Mouse (Mus musculus) lung, postnatal 0 days (tissue): ENCODE results near the gene N4bp1. TPM values are rescaled to one million over a fixed set of nuclear protein-coding genes. Genes with fewer than 3 reads are reported as not detected.

ENCODE experiments used
- ATAC-seq: fragments of 200-750 bp; cut with Nextera tagmentation; 2 replicates; pipeline ENCODE4 v1.8.0; 2017; ENCODE audit warnings: moderate library complexity
- DNase-seq: peaks from one replicate; pipeline ENCODE4 v3.0.0-alpha.2; 2016; ENCODE audit warnings: low spot score
- H3K27ac ChIP-seq: fragments of 300-500 bp; sonication (generic); 2 replicates; pipeline ENCODE4 v1.5.1; 2014; ENCODE audit warnings: antibody characterized with exemption, mild to moderate bottlenecking, low read length, mixed read lengths
- H3K27me3 ChIP-seq: fragments of 300-500 bp; sonication (generic); replicated peaks from 2 replicates; pipeline ENCODE4 v1.6.1; 2014; ENCODE audit warnings: low read length, mixed read lengths; ENCODE audit not compliant: insufficient read depth
- H3K36me3 ChIP-seq: fragments of 300-500 bp; sonication (generic); 2 replicates; pipeline ENCODE4 v1.6.1; 2014; ENCODE audit warnings: low read length, mixed read lengths; ENCODE audit not compliant: insufficient read depth
- H3K4me1 ChIP-seq: fragments of 300-500 bp; sonication (generic); 2 replicates; pipeline ENCODE4 v1.6.1; 2014; ENCODE audit warnings: antibody characterized with exemption, low read depth, low read length, mixed read lengths; ENCODE audit not compliant: insufficient read depth
- H3K4me2 ChIP-seq: fragments of 300-500 bp; sonication (generic); replicated peaks from 2 replicates; pipeline ENCODE4 v1.6.1; 2014; ENCODE audit warnings: low read depth, mild to moderate bottlenecking, low read length, moderate library complexity, mixed read lengths
- H3K4me3 ChIP-seq: fragments of 300-500 bp; sonication (generic); 2 replicates; pipeline ENCODE4 v1.5.1; 2014; ENCODE audit warnings: low read depth, low read length
- H3K9ac ChIP-seq: fragments of 300-500 bp; sonication (generic); replicated peaks from 2 replicates; pipeline ENCODE4 v1.6.1; 2014; ENCODE audit warnings: low read depth, mild to moderate bottlenecking
- H3K9me3 ChIP-seq: fragments of 300-500 bp; sonication (generic); 2 replicates; pipeline ENCODE4 v1.6.1; 2016; ENCODE audit warnings: low read length, mixed read lengths
- CTCF ChIP-seq: IDR thresholded peaks from 2 replicates; pipeline ENCODE4 v1.5.1; 2016; ENCODE audit warnings: antibody characterized with exemption, mild to moderate bottlenecking
- EP300 ChIP-seq: IDR thresholded peaks from 2 replicates; pipeline ENCODE4 v1.6.1; 2016; ENCODE audit warnings: antibody characterized with exemption, mild to moderate bottlenecking, control low read depth
- WGBS: fragments of 180-500 bp; shearing (Covaris S2); extraction: QIAGEN DNeasy Blood & Tissue Kit; methylation state at CpG from one replicate; pipeline ENCODE4 v1.1.7; 2014; 5-methylcytosine and 5-hydroxymethylcytosine counted together
- polyA plus RNA-seq: library from polyadenylated mRNA; unstranded; fragments of >200 nt; fragmentation: Nextera tagmentation; extraction: Ambion mirVana; gene quantifications from 2 replicates; pipeline ENCODE4 v1.2.1, GENCODE M21; 2015

N4bp1 gene
- polyA plus RNA-seq, 1 experiment from 2014 or later = 5.4 TPM

DNA sequence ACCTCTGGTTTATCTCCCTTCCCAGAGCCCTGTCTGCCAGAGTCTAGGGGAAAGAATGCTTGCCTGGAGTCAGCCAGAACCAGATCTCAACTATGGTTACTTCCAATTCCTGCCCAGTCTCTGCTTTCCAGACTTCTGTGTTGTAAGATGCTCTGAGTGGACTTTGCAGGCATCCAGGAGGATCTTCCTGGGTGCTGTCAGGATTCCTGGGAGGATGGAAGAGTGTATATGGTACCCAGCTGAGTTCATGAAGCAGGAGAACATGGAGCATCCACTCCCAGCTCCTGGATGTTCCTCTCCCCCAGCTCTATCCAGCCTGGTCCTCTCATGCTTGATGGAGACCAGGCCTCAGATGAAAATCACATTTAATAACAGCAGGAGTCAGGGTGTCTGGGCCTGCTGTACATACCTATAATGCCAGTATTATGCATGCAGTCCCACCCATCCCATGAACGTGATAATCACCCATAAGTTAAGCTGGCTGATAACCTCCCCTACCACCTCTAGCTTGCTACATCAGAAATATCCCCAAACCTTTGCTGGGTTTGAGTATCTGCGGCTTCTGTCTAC lies 64.8 kb downstream of the N4bp1 start:
- ATAC-seq (peak; percentile 4; the same call in 1 of the 2 replicates), DNase-seq (no peak)
- 50% methylated on average over 2 of the region's 2 CpGs for WGBS
- Histone ChIP-seq H3K36me3 (no peaks in the 10 kb centered on the region), H3K9ac (no peak overlapping the region), H3K27ac (no peak overlapping the region), H3K27me3 (no peaks in the 10 kb centered on the region), H3K4me2 (no peak overlapping the region), H3K4me3 (no peak overlapping the region), H3K9me3 (no peaks in the 10 kb centered on the region), H3K4me1 (no peaks in the 10 kb centered on the region)
- TF ChIP-seq EP300 (no peak), CTCF (no peak)

DNA sequence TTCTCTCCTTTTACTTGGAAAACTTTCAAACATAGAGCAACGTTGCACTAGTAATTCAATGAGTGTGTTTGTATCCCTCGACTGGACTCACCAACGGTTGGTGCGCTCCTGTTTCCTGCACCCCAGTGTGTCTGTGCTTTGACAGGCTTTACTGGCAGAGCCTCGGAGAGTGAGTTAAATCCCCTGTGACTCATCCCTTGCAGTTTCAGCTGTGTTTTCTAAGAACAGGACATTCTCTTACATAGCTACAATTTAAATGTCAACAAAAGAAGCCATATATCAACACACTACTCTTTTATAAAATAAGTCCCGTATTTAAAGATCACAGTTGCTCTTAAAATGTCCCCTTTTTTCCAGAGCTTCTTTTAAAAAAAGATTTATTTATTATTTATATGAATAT lies 65.6 kb downstream of the N4bp1 start:
- DNase-seq (peak; percentile 71), ATAC-seq (peak; percentile 73)
- H3K27me3 ChIP-seq = no peaks in the 10 kb centered on the region
- H3K36me3 ChIP-seq = no peaks in the 10 kb centered on the region
- H3K9me3 ChIP-seq = no peaks in the 10 kb centered on the region
- H3K4me2 ChIP-seq = no peak overlapping the region
- peak; percentile 78 for TF ChIP-seq EP300
- TF ChIP-seq CTCF = no peak
- no peak overlapping the region for H3K9ac ChIP-seq
- no peak overlapping the region for H3K4me3 ChIP-seq
- H3K27ac ChIP-seq = no peak overlapping the region
- H3K4me1 ChIP-seq = no peaks in the 10 kb centered on the region
- WGBS = 32% methylated on average over 6 of the region's 6 CpGs

DNA sequence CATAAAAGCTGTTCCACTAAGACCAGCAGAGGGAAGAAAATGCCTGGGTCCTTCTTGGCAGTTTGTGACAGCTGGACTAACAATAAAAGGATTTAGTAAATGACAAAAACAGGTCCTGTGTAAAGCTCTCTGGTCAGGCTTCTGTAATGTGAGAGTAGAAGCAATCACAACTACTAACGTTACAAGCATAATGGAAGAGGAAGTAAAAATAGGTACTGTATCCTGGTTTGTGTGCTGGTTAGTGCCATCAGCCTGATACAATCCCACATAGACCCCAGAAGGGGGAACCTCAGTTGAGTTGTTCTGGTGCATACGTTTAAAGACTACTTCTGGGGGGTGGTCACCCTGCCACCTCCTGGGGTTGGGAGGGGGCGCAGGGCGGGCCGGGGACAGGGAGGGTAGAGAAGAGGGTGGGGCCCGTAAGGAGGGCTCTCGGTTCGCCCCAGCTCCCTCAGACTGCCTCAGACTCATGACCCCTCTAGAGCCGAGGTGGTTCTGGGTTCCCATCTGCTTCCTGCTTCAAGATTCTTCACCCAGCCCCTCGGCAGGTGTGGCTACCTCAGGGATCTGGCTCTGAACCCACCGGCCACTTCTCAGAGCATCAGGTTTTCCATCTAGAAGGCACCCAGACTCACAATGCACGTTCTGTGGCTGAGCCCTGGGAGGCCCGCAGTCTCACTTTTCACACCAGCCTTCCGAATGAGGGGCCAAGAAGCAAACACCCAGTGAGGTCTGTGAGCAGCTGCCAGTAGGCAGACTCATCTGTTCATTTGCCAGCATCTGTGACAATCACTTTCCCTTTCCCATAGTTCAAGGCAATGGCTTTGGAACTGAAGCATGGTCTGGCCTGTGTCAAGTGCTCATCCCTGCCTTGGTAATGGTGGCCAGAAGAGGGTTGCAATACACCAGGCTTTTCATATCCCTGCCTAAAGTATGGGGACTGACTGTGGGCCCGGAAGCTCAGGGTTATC lies 75.8 kb downstream of the N4bp1 start:
- TF ChIP-seq CTCF (no peak), EP300 (no peak)
- 73% methylated on average over 15 of the region's 15 CpGs for WGBS
- Histone ChIP-seq H3K4me2 (no peak overlapping the region), H3K27me3 (no peaks in the 10 kb centered on the region), H3K4me1 (no peaks in the 10 kb centered on the region), H3K36me3 (no peaks in the 10 kb centered on the region), H3K9me3 (no peaks in the 10 kb centered on the region), H3K27ac (no peak overlapping the region), H3K4me3 (no peak overlapping the region), H3K9ac (no peak overlapping the region)
- DNase-seq (no peak), ATAC-seq (no peak)

DNA sequence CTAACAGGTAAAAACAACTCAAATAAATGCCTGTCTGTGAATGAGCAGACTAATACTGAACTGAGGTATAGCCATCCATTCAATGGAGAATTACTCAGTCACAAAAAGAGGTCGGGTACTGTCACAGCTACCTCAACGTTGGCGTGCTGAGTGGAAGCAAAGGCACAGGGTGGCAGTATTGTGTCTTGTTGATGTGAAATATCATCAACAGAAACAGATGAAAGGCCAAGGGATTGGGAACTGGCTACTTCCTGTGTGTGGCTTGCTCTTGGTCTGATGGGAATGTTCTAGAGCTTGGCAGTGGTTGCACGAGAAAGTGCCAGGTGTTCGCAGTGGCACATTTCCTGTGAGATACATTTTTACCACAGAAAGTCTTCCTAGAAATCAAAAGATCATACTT lies 76.8 kb downstream of the N4bp1 start:
- TF ChIP-seq EP300 (no peak), CTCF (peak; percentile 56)
- no peaks in the 10 kb centered on the region for H3K9me3 ChIP-seq
- H3K4me1 ChIP-seq = no peaks in the 10 kb centered on the region
- peak; percentile 23 for DNase-seq
- peak; percentile 28; the same call in 1 of the 2 replicates for ATAC-seq
- H3K27ac ChIP-seq = no peak overlapping the region
- H3K27me3 ChIP-seq = no peaks in the 10 kb centered on the region
- WGBS = 54% methylated on average over 5 of the region's 5 CpGs
- H3K4me3 ChIP-seq = no peak overlapping the region
- H3K4me2 ChIP-seq = no peak overlapping the region
- H3K36me3 ChIP-seq = no peaks in the 10 kb centered on the region
- H3K9ac ChIP-seq = no peak overlapping the region

DNA sequence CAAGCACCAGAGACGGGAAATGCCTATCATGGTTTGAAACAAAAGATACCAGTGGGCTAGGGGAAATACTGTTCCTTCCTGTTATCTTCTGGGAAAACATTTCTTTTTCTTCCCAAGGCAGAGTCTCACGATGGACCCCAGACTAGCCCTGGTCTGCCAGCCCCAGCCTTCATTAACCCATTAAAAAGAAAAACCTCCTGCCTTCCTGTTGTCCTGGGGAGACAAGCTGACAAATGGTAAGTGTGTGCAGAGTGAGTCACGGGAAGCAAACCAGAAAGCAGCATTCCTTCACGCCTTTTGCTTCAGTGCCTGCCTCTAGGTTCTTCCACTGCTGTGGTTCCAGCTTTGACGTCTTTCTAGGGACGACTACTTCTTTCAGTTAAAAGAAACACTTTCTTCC lies 83.1 kb downstream of the N4bp1 start:
- DNase-seq = no peak
- no peak overlapping the region for H3K9ac ChIP-seq
- H3K4me3 ChIP-seq = no peak overlapping the region
- no peaks in the 10 kb centered on the region for H3K27me3 ChIP-seq
- 29% methylated on average over 6 of the region's 6 CpGs for WGBS
- H3K4me1 ChIP-seq = no peaks in the 10 kb centered on the region
- no peaks in the 10 kb centered on the region for H3K36me3 ChIP-seq
- TF ChIP-seq EP300 (no peak), CTCF (no peak)
- H3K9me3 ChIP-seq = no peaks in the 10 kb centered on the region
- ATAC-seq = peak; percentile 28
- no peak overlapping the region for H3K4me2 ChIP-seq
- 0 out of 2 replicates have a peak overlapping the region, but pooled peaks have one; percentile 23 for H3K27ac ChIP-seq

DNA sequence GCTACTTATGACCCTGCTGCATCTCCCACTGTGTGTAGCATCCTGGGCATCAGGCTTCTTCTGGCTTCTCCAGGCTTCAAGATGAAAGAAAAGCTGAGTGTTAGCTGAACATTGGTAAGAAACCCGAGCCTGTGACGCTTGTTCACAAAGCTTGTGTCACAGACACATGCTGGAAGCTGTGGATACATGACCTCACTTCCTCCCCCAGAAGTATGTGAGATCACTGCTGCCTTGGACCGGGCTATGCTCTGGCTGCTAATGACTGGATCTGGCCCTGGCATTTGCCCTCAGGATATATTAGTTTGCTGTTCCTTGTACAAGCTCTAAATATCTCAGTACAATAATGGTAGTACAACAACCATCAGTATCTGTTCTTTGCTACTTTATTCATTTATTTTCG lies 84.1 kb downstream of the N4bp1 start:
- H3K9ac ChIP-seq = no peak overlapping the region
- no peak for TF ChIP-seq CTCF
- no peak for TF ChIP-seq EP300
- H3K27ac ChIP-seq = no peak overlapping the region
- no peaks in the 10 kb centered on the region for H3K4me1 ChIP-seq
- 29% methylated on average over 4 of the region's 4 CpGs for WGBS
- no peak overlapping the region for H3K4me3 ChIP-seq
- peak; percentile 21 for DNase-seq
- H3K4me2 ChIP-seq = no peak overlapping the region
- peak; percentile 62 for ATAC-seq
- H3K9me3 ChIP-seq = no peaks in the 10 kb centered on the region
- no peaks in the 10 kb centered on the region for H3K36me3 ChIP-seq
- H3K27me3 ChIP-seq = no peaks in the 10 kb centered on the region
